Mouse (Mus musculus): ENCODE data around the gene Col18a1. TPM values are rescaled to one million over a fixed set of nuclear protein-coding genes. Genes with fewer than 3 reads are reported as not detected.
A peak's percentile ranks its signal among the peaks of the same experiment; 100 is the strongest.

Gene Col18a1
- total RNA-seq, 1 experiment, result 414 TPM

DNA sequence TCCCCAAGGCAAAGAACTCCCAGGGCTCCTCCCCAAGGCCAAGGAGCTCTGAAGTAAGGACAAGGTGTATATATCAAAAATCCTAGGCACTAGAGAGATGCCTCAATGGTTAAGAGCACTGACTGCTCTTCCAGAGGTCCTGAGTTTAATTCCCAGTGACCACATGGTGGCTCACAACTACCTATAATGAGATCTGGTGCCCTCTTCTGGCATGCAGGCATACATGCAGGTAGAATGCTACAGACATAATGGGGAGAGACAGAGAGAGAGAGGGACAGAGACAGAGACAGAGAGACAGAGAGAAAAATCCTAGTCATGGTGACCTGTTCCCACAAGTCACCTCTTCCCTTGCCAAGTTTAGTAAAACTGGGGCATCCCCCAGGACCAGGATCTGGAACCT is 101.7 kb downstream of the Col18a1 start:
- H3K36me3 ChIP-seq (ENCODE audit: control insufficient read depth, insufficient read depth, low read length, poor library complexity, severe bottlenecking), result peaks cover 68% of the 10 kb centered on the region

DNA sequence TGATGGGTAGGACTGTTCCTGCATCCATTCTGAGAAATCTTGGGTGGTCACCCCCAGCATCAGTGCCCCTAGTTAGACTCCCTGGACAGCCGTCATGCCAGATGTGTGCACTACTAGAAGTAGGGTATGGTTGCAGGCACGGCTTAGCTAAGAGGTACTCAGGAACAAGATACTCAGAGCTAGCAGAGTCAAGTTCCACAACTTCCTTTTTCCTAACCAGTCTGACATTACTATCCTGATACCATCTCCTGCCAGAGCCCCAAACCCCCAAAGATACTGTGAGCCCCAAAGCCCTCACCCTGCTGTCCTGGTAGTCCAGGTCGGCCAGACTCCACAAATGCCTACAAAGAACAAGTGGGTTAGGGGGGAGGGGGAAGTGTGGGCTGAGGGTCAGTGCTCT is 102.1 kb downstream of the Col18a1 start:
- in situ Hi-C loops (cut with MboI; ENCODE audit: low sequenced_read_pairs in 2 of 2, unreplicated experiment in 2 of 2), result no loop called here

More for the DNA sequence above, 101.7 kb downstream of the Col18a1 start:
- H3K9me3 ChIP-seq (ENCODE audit: control insufficient read depth, insufficient read depth, low read depth, low read length), result no peaks in the 10 kb centered on the region
- no peak for DNase-seq (ENCODE audit: low read depth, low spot score)
- in situ Hi-C loops (cut with MboI; ENCODE audit: low sequenced_read_pairs in 2 of 2, unreplicated experiment in 2 of 2), result no loop called here
- H3K9ac ChIP-seq (ENCODE audit: insufficient read depth, low read depth, low read length, poor library complexity, severe bottlenecking), result no peak overlapping the region
- no peak overlapping the region for H3K4me3 ChIP-seq (ENCODE audit: insufficient read depth in 1 of 2, low read depth in 1 of 2, low read length in 2 of 2, poor library complexity in 1 of 2, severe bottlenecking in 1 of 2)
- TF ChIP-seq CHD2 (IDR thresholded peaks at IDR 0.05; ENCODE audit: low read depth, low read length) (no peak), MAFK (IDR thresholded peaks at IDR 0.05; ENCODE audit: insufficient read depth, low read depth, low read length) (no peak), ZNF384 (IDR thresholded peaks at IDR 0.05; ENCODE audit: low read depth, low read length) (no peak), HCFC1 (IDR thresholded peaks at IDR 0.05; ENCODE audit: borderline replicate concordance, insufficient read depth, low read length) (no peak), ZC3H11A (IDR thresholded peaks at IDR 0.05; ENCODE audit: borderline replicate concordance, low read depth, low read length) (peak; percentile 18; the same call in 1 of the 2 replicates)
- H3K27ac ChIP-seq (ENCODE audit: insufficient read depth, low read depth, low read length, poor library complexity, severe bottlenecking), result no peak overlapping the region
- peaks cover 1 to 3% of the 10 kb centered on the region in 2 experiments; a peak in 1 of 4 replicates for H3K4me1 ChIP-seq (ENCODE audit: control insufficient read depth in 2 of 2, insufficient read depth in 2 of 2, low read length in 2 of 2, poor library complexity in 1 of 2)

DNA sequence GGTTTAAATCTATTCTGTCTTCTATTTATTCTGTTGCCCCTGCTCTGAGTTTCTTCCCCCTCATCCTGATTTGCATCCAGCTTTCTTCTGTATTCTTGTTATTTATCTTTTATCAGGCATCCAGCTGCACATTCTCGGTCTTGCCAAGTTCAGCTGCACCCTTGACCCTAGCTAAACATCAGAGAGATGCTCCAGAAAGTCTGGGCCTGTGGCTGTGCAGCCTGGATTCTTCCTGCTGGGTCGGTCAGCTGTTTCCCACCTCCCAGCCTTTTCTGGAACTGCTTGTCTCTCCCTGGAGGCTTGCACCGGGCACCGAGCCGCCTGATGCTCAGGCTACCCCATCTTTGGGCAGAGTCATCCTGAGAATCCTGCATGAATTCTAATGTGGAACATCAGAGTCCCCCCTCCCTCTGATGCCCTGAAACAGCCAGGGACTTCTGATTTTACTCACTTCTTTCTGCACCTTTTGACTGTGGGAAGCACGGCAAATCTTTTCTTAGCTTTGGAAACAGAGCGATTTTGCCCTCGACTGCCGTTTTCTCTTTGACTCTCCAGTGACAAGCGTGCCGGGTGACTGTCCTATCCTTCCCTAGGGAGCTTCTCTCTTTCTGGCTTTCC is 103.8 kb downstream of the Col18a1 start:
- in situ Hi-C loops (cut with MboI; ENCODE audit: low sequenced_read_pairs in 2 of 2, unreplicated experiment in 2 of 2), result no loop called here
- no peak overlapping the region for H3K4me3 ChIP-seq (ENCODE audit: insufficient read depth in 1 of 2, low read depth in 1 of 2, low read length in 2 of 2, poor library complexity in 1 of 2, severe bottlenecking in 1 of 2)
- no peak for TF ChIP-seq CHD2 (IDR thresholded peaks at IDR 0.05; ENCODE audit: low read depth, low read length)
- no peak for TF ChIP-seq MAFK (IDR thresholded peaks at IDR 0.05; ENCODE audit: insufficient read depth, low read depth, low read length)
- no peak for TF ChIP-seq ZNF384 (IDR thresholded peaks at IDR 0.05; ENCODE audit: low read depth, low read length)
- TF ChIP-seq ZC3H11A (IDR thresholded peaks at IDR 0.05; ENCODE audit: borderline replicate concordance, low read depth, low read length), result no peak
- no peak for TF ChIP-seq HCFC1 (IDR thresholded peaks at IDR 0.05; ENCODE audit: borderline replicate concordance, insufficient read depth, low read length)
- 0 out of 4 replicates have a peak, but pooled peaks cover 0 to 3% of the 10 kb centered on the region in 2 experiments for H3K4me1 ChIP-seq (ENCODE audit: control insufficient read depth in 2 of 2, insufficient read depth in 2 of 2, low read length in 2 of 2, poor library complexity in 1 of 2)
- no peak overlapping the region for H3K27ac ChIP-seq (ENCODE audit: insufficient read depth, low read depth, low read length, poor library complexity, severe bottlenecking)
- H3K36me3 ChIP-seq (ENCODE audit: control insufficient read depth, insufficient read depth, low read length, poor library complexity, severe bottlenecking), result peaks cover 68% of the 10 kb centered on the region
- H3K9ac ChIP-seq (ENCODE audit: insufficient read depth, low read depth, low read length, poor library complexity, severe bottlenecking), result no peak overlapping the region
- no peak for DNase-seq (ENCODE audit: low read depth, low spot score)
- H3K9me3 ChIP-seq (ENCODE audit: control insufficient read depth, insufficient read depth, low read depth, low read length), result no peaks in the 10 kb centered on the region

More for the DNA sequence above, 102.1 kb downstream of the Col18a1 start:
- H3K4me1 ChIP-seq (ENCODE audit: control insufficient read depth in 2 of 2, insufficient read depth in 2 of 2, low read length in 2 of 2, poor library complexity in 1 of 2), result 0 out of 4 replicates have a peak, but pooled peaks cover 0 to 3% of the 10 kb centered on the region in 2 experiments
- peaks cover 68% of the 10 kb centered on the region for H3K36me3 ChIP-seq (ENCODE audit: control insufficient read depth, insufficient read depth, low read length, poor library complexity, severe bottlenecking)
- H3K4me3 ChIP-seq (ENCODE audit: insufficient read depth in 1 of 2, low read depth in 1 of 2, low read length in 2 of 2, poor library complexity in 1 of 2, severe bottlenecking in 1 of 2), result no peak overlapping the region
- TF ChIP-seq ZC3H11A (IDR thresholded peaks at IDR 0.05; ENCODE audit: borderline replicate concordance, low read depth, low read length) (no peak), ZNF384 (IDR thresholded peaks at IDR 0.05; ENCODE audit: low read depth, low read length) (no peak), CHD2 (IDR thresholded peaks at IDR 0.05; ENCODE audit: low read depth, low read length) (no peak), HCFC1 (IDR thresholded peaks at IDR 0.05; ENCODE audit: borderline replicate concordance, insufficient read depth, low read length) (no peak), MAFK (IDR thresholded peaks at IDR 0.05; ENCODE audit: insufficient read depth, low read depth, low read length) (no peak)
- no peaks in the 10 kb centered on the region for H3K9me3 ChIP-seq (ENCODE audit: control insufficient read depth, insufficient read depth, low read depth, low read length)
- DNase-seq (ENCODE audit: low read depth, low spot score), result no peak
- H3K9ac ChIP-seq (ENCODE audit: insufficient read depth, low read depth, low read length, poor library complexity, severe bottlenecking), result no peak overlapping the region
- no peak overlapping the region for H3K27ac ChIP-seq (ENCODE audit: insufficient read depth, low read depth, low read length, poor library complexity, severe bottlenecking)

DNA sequence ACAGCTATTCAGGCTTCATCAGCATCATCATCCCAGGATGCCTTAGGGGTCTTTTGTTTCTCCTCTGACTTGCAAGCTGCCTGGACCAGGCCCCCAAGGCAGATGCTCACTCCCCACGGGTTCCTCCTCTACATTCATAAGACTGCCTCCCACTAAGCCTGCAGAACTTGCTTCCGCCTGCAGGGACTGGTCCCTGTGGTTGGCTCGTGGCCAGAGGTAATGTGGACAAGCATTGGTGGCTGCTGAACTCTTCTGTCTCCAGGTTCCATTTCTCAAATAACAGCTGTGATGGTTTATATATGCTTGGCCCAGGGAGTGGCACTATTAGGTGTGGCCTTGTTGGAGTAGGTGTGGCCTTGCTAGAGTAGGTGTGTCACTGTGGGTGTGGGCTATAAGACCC is 104.9 kb downstream of the Col18a1 start:
- DNase-seq (ENCODE audit: low read depth, low spot score), result no peak
- H3K36me3 ChIP-seq (ENCODE audit: control insufficient read depth, insufficient read depth, low read length, poor library complexity, severe bottlenecking), result peaks cover 68% of the 10 kb centered on the region
- no peak for TF ChIP-seq MAFK (IDR thresholded peaks at IDR 0.05; ENCODE audit: insufficient read depth, low read depth, low read length)
- no peak for TF ChIP-seq CHD2 (IDR thresholded peaks at IDR 0.05; ENCODE audit: low read depth, low read length)
- no peak for TF ChIP-seq ZC3H11A (IDR thresholded peaks at IDR 0.05; ENCODE audit: borderline replicate concordance, low read depth, low read length)
- TF ChIP-seq HCFC1 (IDR thresholded peaks at IDR 0.05; ENCODE audit: borderline replicate concordance, insufficient read depth, low read length), result no peak
- no peak for TF ChIP-seq ZNF384 (IDR thresholded peaks at IDR 0.05; ENCODE audit: low read depth, low read length)
- no peak overlapping the region for H3K9ac ChIP-seq (ENCODE audit: insufficient read depth, low read depth, low read length, poor library complexity, severe bottlenecking)
- H3K4me3 ChIP-seq (ENCODE audit: insufficient read depth in 1 of 2, low read depth in 1 of 2, low read length in 2 of 2, poor library complexity in 1 of 2, severe bottlenecking in 1 of 2), result no peak overlapping the region
- no peaks in the 10 kb centered on the region for H3K9me3 ChIP-seq (ENCODE audit: control insufficient read depth, insufficient read depth, low read depth, low read length)
- in situ Hi-C loops (cut with MboI; ENCODE audit: low sequenced_read_pairs in 2 of 2, unreplicated experiment in 2 of 2), result no loop called here
- 0 out of 4 replicates have a peak, but pooled peaks cover 0 to 3% of the 10 kb centered on the region in 2 experiments for H3K4me1 ChIP-seq (ENCODE audit: control insufficient read depth in 2 of 2, insufficient read depth in 2 of 2, low read length in 2 of 2, poor library complexity in 1 of 2)
- no peak overlapping the region for H3K27ac ChIP-seq (ENCODE audit: insufficient read depth, low read depth, low read length, poor library complexity, severe bottlenecking)

Measured in ES-E14 (cell line).